Mouse (Mus musculus) adrenal gland (tissue): ENCODE measurements around the gene Fgfr2.
"Not testable (repeated sequence)": the region's sequence is repeated elsewhere in the genome, so short reads cannot be mapped to it uniquely, and the experiment has no call there.

Experiments
- intact Hi-C: fragments of 180-260 bp; cut with DNase I; formaldehyde crosslinking; loops from one replicate; pipeline ENCODE4 v1.15.1; 2025

The Fgfr2 gene

GRCm38 (mm10) chr7:130593375-130594239 is 2529.5 kb downstream of the Fgfr2 start:
- intact Hi-C loops, result not testable (repeated sequence)

GRCm38 (mm10) chr7:130592975-130593374 is 2530.2 kb downstream of the Fgfr2 start:
- intact Hi-C loops, result not testable (repeated sequence)

- intact Hi-C loops, result no loop called here
Observed at GRCm38 (mm10) chr7:130590845-130591437, 2532.2 kb downstream of the Fgfr2 start.

- intact Hi-C loops, result no loop called here
Observed at GRCm38 (mm10) chr7:130590081-130590828, 2532.9 kb downstream of the Fgfr2 start.

- intact Hi-C loops, result no loop called here
Observed at GRCm38 (mm10) chr7:130586521-130587072, 2536.6 kb downstream of the Fgfr2 start.

GRCm38 (mm10) chr7:130578607-130579006 is 2544.5 kb downstream of the Fgfr2 start:
- intact Hi-C loops, result no loop called here

- intact Hi-C loops, result no loop called here
Observed at GRCm38 (mm10) chr7:130578066-130578465, 2545.1 kb downstream of the Fgfr2 start.

GRCm38 (mm10) chr7:130577388-130578003 is 2545.7 kb downstream of the Fgfr2 start, which contains the start of gene Tacc2:
Gene Tacc2 (plus strand): TSS chr7:130577438.
- intact Hi-C loops, result no loop called here

GRCm38 (mm10) chr7:130576981-130577380 is 2546.2 kb downstream of the Fgfr2 start:
- intact Hi-C loops, result no loop called here

GRCm38 (mm10) chr7:130574211-130574991 is 2548.7 kb downstream of the Fgfr2 start:
- intact Hi-C loops, result no loop called here

- intact Hi-C loops, result no loop called here
Observed at GRCm38 (mm10) chr7:130573746-130574145, 2549.4 kb downstream of the Fgfr2 start.

GRCm38 (mm10) chr7:130572821-130573220 is 2550.3 kb downstream of the Fgfr2 start, which contains the start of gene Nsmce4a:
Gene Nsmce4a (minus strand): TSS chr7:130573118.
- intact Hi-C loops, result no loop called here

- intact Hi-C loops, result no loop called here
Observed at GRCm38 (mm10) chr7:130570472-130570871, 2552.7 kb downstream of the Fgfr2 start.

- intact Hi-C loops, result no loop called here
Observed at GRCm38 (mm10) chr7:130568783-130569436, 2554.2 kb downstream of the Fgfr2 start.

- intact Hi-C loops, result no loop called here
Observed at GRCm38 (mm10) chr7:130564596-130564995, 2558.6 kb downstream of the Fgfr2 start.

- intact Hi-C loops, result no loop called here
Observed at GRCm38 (mm10) chr7:130563880-130564279, 2559.3 kb downstream of the Fgfr2 start.

- intact Hi-C loops, result no loop called here
Observed at GRCm38 (mm10) chr7:130563276-130563675, 2559.9 kb downstream of the Fgfr2 start.

GRCm38 (mm10) chr7:130560933-130561332 is 2562.2 kb downstream of the Fgfr2 start:
- intact Hi-C loops, result no loop called here

GRCm38 (mm10) chr7:130558592-130558991 is 2564.6 kb downstream of the Fgfr2 start:
- intact Hi-C loops, result no loop called here

- intact Hi-C loops, result no loop called here
Observed at GRCm38 (mm10) chr7:130555597-130555996, 2567.6 kb downstream of the Fgfr2 start.
